Mouse (Mus musculus) small intestine, adult 2 months (tissue): Measurements from ENCODE around the gene Gabbr1.

Experiments used
- CTCF ChIP-seq: fragments of 200-500 bp; IDR thresholded peaks from 2 replicates; pipeline ENCODE4 v1.5.1; 2012; ENCODE audit warnings: low read depth, mild to moderate bottlenecking, control low read depth, inconsistent platforms, low read length, moderate library complexity, mixed read lengths; ENCODE audit not compliant: insufficient replicate concordance, insufficient read length; ENCODE audit errors: extremely low read depth
- POLR2A ChIP-seq: fragments of 200-500 bp; IDR thresholded peaks from 2 replicates; pipeline ENCODE4 v1.6.1; 2012; ENCODE audit warnings: low read depth, mild to moderate bottlenecking, control low read depth, inconsistent platforms, low read length, moderate library complexity

DNA sequence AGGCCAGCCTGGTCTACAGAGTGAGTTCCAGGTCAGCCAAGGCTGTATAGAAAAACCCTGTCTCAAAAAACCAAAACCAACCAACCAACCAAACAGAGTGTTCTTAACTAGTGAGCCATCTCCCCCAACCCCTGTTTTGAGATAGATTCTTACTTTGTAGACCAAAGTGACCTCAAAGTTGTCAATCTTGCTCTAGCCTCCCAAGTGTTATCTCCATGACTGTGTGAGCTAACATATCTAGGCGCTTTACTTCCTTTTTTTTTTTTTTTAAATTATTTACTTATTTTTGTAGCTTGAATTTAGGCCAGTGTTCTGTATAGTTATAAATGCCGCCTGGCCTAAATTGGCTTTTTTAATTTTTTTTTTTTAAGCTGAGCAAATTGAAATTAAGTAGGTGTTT lies 20.2 kb downstream of the Gabbr1 start:
- TF ChIP-seq CTCF (no peak), POLR2A (no peak)
